Mouse (Mus musculus) limb, embryonic 12.5 days (tissue): ENCODE measurements at regions not wholly inside any gene's neighbourhood (a gene's known extent, or its start where the extent isn't known, plus 50 kb on each side); places are given as distances from the start of the nearest gene placed in this dataset.
"Not testable (repeated sequence)": the region's sequence is repeated elsewhere in the genome, so short reads cannot be mapped to it uniquely, and the experiment has no call there.

Experiments
- ATAC-seq: fragments of 200-750 bp; cut with Nextera tagmentation; 2 replicates; pipeline ENCODE4 v1.8.0; 2017; ENCODE audit warnings: low read depth, moderate TSS enrichment; ENCODE audit not compliant: insufficient number of reproducible peaks, insufficient read depth, low FRiP score, low TSS enrichment
- H3K27ac ChIP-seq: fragments of 300-500 bp; sonication (generic); 2 replicates; pipeline ENCODE4 v1.5.1; 2016; ENCODE audit warnings: mild to moderate bottlenecking, moderate library complexity
- H3K27me3 ChIP-seq: fragments of 300-500 bp; sonication (generic); 2 replicates; pipeline ENCODE4 v1.6.1; 2016; ENCODE audit warnings: mild to moderate bottlenecking, moderate library complexity
- H3K36me3 ChIP-seq: fragments of 300-500 bp; sonication (generic); 2 replicates; pipeline ENCODE4 v1.6.1; 2016; ENCODE audit warnings: mild to moderate bottlenecking, moderate library complexity
- H3K4me1 ChIP-seq: fragments of 300-500 bp; sonication (generic); replicated peaks from 2 replicates; pipeline ENCODE4 v1.6.1; 2016
- H3K4me2 ChIP-seq: fragments of 300-500 bp; sonication (generic); 2 replicates; pipeline ENCODE4 v1.6.1; 2016; ENCODE audit warnings: mild to moderate bottlenecking, moderate library complexity
- H3K4me3 ChIP-seq: fragments of 300-500 bp; sonication (generic); replicated peaks from 2 replicates; pipeline ENCODE4 v1.5.1; 2016; ENCODE audit warnings: mild to moderate bottlenecking
- H3K9ac ChIP-seq: fragments of 300-500 bp; sonication (generic); replicated peaks from 2 replicates; pipeline ENCODE4 v1.6.1; 2016; ENCODE audit warnings: mild to moderate bottlenecking, moderate library complexity
- H3K9me3 ChIP-seq: fragments of 300-500 bp; sonication (generic); 2 replicates; pipeline ENCODE4 v1.6.1; 2016; ENCODE audit warnings: mild to moderate bottlenecking, moderate library complexity
- WGBS: fragments of 180-500 bp; shearing (Covaris S2); methylation state at CpG from one replicate; pipeline ENCODE4 v1.1.7; 2016; 5-methylcytosine and 5-hydroxymethylcytosine counted together

DNA sequence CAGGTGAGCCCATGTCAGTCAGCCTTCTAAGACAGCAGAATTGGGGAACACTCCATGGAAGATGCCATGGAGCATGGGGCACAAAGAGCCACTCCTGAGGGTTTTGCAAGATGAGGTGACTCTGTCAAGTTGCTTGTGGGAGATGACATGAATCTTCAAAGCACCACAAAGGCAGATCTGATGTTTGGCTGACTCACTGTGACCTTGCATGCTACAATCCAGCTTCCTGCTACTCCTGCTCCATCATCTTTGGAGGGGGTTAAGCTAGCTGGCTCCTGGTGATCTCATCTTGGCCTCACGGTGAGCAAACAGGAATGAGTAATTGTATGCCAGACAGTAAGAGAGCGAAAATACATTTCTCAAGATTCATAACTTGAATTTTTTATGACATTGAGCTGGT is 176.3 kb upstream of the Gm10131 start:
- H3K4me2 ChIP-seq: no peak overlapping the region
- H3K27me3 ChIP-seq: no peaks in the 10 kb centered on the region
- no peak overlapping the region for H3K4me3 ChIP-seq
- H3K9me3 ChIP-seq: 0 out of 2 replicates have a peak, but pooled peaks cover 1% of the 10 kb centered on the region
- no peaks in the 10 kb centered on the region for H3K36me3 ChIP-seq
- H3K9ac ChIP-seq: no peak overlapping the region
- no peak overlapping the region for H3K27ac ChIP-seq
- 85% methylated on average over 2 of the region's 2 CpGs for WGBS
- no peaks in the 10 kb centered on the region for H3K4me1 ChIP-seq
- ATAC-seq: no peak

DNA sequence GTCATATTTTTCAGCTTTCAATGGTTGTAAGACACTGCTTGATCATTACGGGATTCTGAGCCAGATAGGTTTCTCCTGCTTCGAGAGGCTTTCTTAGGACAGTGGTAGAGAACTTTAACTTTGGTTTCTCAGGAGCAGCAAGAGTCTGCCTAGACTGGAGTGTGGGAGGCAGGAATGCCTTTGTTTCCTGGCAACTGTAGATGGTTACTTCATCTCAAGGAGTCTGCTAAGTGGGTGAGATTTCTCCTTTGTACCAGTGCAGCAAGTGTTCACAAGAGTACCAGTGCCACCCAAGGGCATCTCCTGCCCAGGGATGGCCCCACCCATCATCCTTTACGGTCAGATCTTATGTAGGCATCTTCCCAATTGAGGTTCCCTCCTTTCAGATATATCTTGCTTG is 173.0 kb upstream of the Gm10131 start:
- 90% methylated on average over 3 of the region's 3 CpGs for WGBS
- no peak for ATAC-seq

DNA sequence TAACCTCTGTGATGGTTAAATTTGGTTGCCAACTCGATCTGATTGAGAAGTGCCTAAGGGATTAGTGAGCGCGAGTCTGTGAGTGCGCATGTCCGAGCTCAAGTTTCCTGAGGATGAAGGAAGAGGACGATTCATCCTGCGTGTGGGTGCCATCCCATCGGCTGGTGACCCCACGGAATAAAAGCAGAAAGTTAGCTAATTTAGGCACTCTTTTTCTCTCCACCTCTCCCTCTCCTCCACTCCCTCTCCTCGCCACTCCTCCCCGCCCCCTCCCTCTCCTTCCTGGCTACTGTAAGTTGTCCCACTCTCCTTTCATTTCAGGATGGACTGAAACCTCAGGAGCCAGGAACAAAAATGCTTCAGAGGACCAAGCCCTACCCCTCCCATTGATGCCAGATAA is 168.9 kb upstream of the Gm10131 start:
- Histone ChIP-seq H3K4me2 (no peak overlapping the region), H3K4me3 (no peak overlapping the region), H3K36me3 (no peaks in the 10 kb centered on the region), H3K4me1 (no peaks in the 10 kb centered on the region), H3K27me3 (no peaks in the 10 kb centered on the region), H3K9ac (no peak overlapping the region), H3K27ac (no peak overlapping the region), H3K9me3 (no peaks in the 10 kb centered on the region)
- ATAC-seq: no peak
- WGBS: no CpG with 5 or more reads among the region's 11 CpGs

More for the DNA sequence above, 173.0 kb upstream of the Gm10131 start:
- Histone ChIP-seq H3K9me3 (no peaks in the 10 kb centered on the region), H3K9ac (no peak overlapping the region), H3K27ac (no peak overlapping the region), H3K4me2 (no peak overlapping the region), H3K4me3 (no peak overlapping the region), H3K36me3 (no peaks in the 10 kb centered on the region), H3K4me1 (no peaks in the 10 kb centered on the region), H3K27me3 (no peaks in the 10 kb centered on the region)

DNA sequence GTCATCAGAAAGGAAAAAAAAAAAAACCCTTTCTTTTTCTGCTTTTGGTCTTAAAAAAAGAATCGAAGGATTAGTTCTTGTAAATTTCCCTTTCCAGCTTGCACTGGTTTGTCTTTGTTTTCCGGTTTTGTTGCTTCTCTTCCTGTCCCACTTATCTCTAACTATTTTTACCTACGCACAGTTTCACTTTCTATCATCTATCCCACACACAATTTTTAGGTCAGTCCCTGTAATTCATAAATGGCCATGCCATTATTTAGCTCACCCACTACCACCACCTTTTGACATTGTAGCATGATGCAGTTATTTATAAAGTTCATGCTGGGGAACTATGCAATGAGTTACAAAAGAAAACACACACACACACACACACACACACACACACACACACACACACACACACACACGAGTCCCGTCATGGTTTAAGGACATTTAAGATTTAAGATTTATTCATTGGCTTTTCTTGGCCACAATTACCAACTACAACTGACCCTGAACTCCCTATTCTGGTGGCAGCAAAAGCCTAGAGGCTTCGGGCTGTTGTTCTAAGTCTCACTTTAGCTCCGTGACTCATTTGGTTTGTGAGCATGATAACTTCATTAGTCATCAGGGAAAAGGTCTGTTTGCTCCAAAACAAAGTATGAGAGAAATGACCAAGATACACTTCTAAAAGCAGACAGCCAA is 164.6 kb upstream of the Gm10131 start:
- no peak overlapping the region for H3K9ac ChIP-seq
- no peak overlapping the region for H3K4me2 ChIP-seq
- no peaks in the 10 kb centered on the region for H3K27me3 ChIP-seq
- ATAC-seq: no peak
- no peaks in the 10 kb centered on the region for H3K9me3 ChIP-seq
- no peaks in the 10 kb centered on the region for H3K36me3 ChIP-seq
- no peaks in the 10 kb centered on the region for H3K4me1 ChIP-seq
- no peak overlapping the region for H3K27ac ChIP-seq
- H3K4me3 ChIP-seq: no peak overlapping the region
- WGBS: 90% methylated on average over 7 of the region's 7 CpGs

DNA sequence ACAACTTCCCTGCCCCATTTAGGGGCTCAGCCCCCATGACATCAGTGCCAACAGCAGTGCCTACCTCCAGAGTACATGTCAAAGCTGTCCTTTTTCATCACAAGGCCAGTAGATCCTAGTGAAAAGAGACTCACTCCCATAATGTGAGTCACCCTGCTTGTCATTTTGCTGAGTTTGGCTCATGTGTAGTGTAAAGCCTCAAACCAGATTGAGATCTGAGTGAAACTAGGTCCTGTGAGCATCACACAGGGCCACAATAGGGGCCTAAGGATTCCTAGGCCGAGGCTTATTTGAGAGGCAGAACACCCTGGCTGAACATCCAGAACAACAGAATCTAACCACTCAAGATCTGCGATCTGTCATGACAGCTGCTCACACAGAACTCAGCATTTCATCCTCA is 163.3 kb upstream of the Gm10131 start:
- not testable (repeated sequence) for H3K4me3 ChIP-seq
- WGBS: 94% methylated on average over 2 of the region's 2 CpGs

GRCm38 (mm10) chr8:34274171-34274570 is 162.6 kb upstream of the Gm10131 start:
- Histone ChIP-seq H3K9me3 (no peaks in the 10 kb centered on the region), H3K9ac (no peak overlapping the region), H3K36me3 (no peaks in the 10 kb centered on the region), H3K27ac (no peak overlapping the region), H3K4me1 (no peaks in the 10 kb centered on the region), H3K4me2 (no peak overlapping the region), H3K4me3 (no peak overlapping the region), H3K27me3 (no peaks in the 10 kb centered on the region)
- 91% methylated on average over 6 of the region's 6 CpGs for WGBS
- ATAC-seq: no peak

More for the DNA sequence above, 163.3 kb upstream of the Gm10131 start:
- H3K36me3 ChIP-seq, H3K9me3 ChIP-seq, H3K4me2 ChIP-seq, H3K27me3 ChIP-seq, ATAC-seq, H3K9ac ChIP-seq, H3K4me1 ChIP-seq, H3K27ac ChIP-seq: not testable (repeated sequence)

DNA sequence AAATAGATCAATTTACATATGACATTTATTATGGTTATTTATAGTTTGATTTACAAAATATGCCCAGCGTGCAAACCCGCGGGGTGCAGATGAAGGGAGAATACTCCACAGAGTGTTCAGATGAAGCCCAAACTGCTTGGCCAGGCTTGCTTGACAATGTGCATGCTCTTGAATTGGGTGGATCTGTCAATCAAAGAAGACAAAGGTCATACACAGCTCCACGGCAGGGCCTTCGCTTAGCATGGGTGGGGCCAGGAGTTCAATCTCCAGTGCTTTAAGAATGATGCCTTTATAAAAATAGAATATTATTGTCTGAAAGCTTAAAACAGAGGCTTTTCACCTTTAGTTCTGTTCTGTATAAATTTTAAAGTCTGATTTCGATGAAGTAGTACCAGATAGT is 158.3 kb upstream of the Gm10131 start:
- Histone ChIP-seq H3K9ac (no peak overlapping the region), H3K36me3 (no peaks in the 10 kb centered on the region), H3K4me3 (no peak overlapping the region), H3K27me3 (no peaks in the 10 kb centered on the region), H3K27ac (no peak overlapping the region), H3K4me2 (no peak overlapping the region), H3K9me3 (no peaks in the 10 kb centered on the region), H3K4me1 (no peaks in the 10 kb centered on the region)
- WGBS: 91% methylated on average over 6 of the region's 6 CpGs
- no peak for ATAC-seq

- no peak for ATAC-seq
- Histone ChIP-seq H3K4me3 (no peak overlapping the region), H3K27me3 (no peaks in the 10 kb centered on the region), H3K36me3 (no peaks in the 10 kb centered on the region), H3K9ac (no peak overlapping the region), H3K4me1 (no peaks in the 10 kb centered on the region), H3K4me2 (no peak overlapping the region), H3K9me3 (no peaks in the 10 kb centered on the region), H3K27ac (no peak overlapping the region)
- WGBS: 94% methylated on average over 18 of the region's 18 CpGs
These were observed 157.4 kb upstream of the Gm10131 start for GRCm38 (mm10) chr8:34268806-34269520.

DNA sequence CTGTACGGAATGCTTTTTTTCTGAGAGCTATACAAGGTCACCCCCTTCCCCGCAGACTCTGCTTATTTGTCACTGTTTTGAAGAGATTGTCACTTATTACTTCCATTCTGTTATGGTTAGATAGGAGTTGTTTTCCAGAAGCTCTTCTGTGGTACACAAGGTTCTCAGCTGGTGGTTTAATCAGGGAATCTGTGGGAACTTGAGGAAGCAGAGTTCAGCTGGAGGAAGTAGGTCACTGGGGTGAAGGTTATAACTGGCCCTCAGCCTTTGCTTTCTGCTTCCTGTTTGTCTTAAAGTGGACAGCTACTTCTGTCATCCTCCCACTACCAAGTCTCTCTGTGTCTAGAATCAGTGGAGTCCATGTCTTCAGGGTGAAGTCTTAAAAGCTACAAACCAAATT is 143.4 kb upstream of the Gm10131 start:
- H3K4me3 ChIP-seq: no peak overlapping the region
- H3K9me3 ChIP-seq: 0 out of 2 replicates have a peak, but pooled peaks cover 3% of the 10 kb centered on the region
- ATAC-seq: no peak
- no peak overlapping the region for H3K27ac ChIP-seq
- no peaks in the 10 kb centered on the region for H3K36me3 ChIP-seq
- 94% methylated on average over 2 of the region's 2 CpGs for WGBS
- no peak overlapping the region for H3K4me2 ChIP-seq
- no peaks in the 10 kb centered on the region for H3K27me3 ChIP-seq
- H3K4me1 ChIP-seq: no peaks in the 10 kb centered on the region
- no peak overlapping the region for H3K9ac ChIP-seq

GRCm38 (mm10) chr8:34251934-34252333 is 140.4 kb upstream of the Gm10131 start:
- no peak overlapping the region for H3K4me3 ChIP-seq

DNA sequence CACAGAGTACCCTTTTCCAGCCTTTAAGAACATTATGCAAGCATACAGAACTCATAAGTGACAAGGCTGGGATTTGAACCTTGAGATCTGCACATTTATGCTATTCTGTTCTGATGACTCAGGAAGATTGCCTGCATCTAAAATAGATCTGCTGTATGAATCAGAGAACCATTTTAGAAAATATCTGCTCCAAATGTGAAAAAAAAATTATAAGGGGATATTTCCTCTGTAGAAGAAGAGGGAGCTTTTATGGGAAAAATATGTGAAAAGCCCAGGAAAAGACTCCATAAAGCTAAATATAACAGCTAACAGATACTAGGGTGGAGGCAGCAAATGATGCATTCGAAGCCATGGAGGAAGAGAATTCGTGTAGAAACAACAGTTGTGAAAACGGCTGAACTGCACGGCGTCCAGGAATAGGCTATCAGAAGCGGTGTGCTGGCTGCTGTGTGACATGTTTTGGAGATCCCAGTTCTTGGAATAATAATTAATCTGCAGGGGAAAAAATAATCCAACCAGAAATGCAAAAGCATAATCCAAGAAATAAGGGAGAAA is 127.9 kb upstream of the Gm10131 start:
- no peaks in the 10 kb centered on the region for H3K36me3 ChIP-seq
- WGBS: 91% methylated on average over 6 of the region's 6 CpGs

More at GRCm38 (mm10) chr8:34251934-34252333, 140.4 kb upstream of the Gm10131 start:
- no peak overlapping the region for H3K9ac ChIP-seq
- H3K4me1 ChIP-seq: no peaks in the 10 kb centered on the region
- WGBS: 91% methylated on average over 7 of the region's 7 CpGs
- no peak for ATAC-seq
- no peaks in the 10 kb centered on the region for H3K27me3 ChIP-seq
- no peaks in the 10 kb centered on the region for H3K36me3 ChIP-seq
- 0 out of 2 replicates have a peak, but pooled peaks cover under 1% of the 10 kb centered on the region for H3K9me3 ChIP-seq
- no peak overlapping the region for H3K27ac ChIP-seq
- no peak overlapping the region for H3K4me2 ChIP-seq

More for the DNA sequence above, 127.9 kb upstream of the Gm10131 start:
- no peak overlapping the region for H3K4me3 ChIP-seq
- no peak overlapping the region for H3K27ac ChIP-seq
- no peaks in the 10 kb centered on the region for H3K9me3 ChIP-seq
- H3K4me1 ChIP-seq: no peaks in the 10 kb centered on the region
- no peak for ATAC-seq
- H3K9ac ChIP-seq: no peak overlapping the region
- H3K27me3 ChIP-seq: no peaks in the 10 kb centered on the region
- H3K4me2 ChIP-seq: no peak overlapping the region
